Mouse (Mus musculus) limb, embryonic 13.5 days (tissue): ENCODE results near the gene Fam205a1. TPM values are rescaled to one million over a fixed set of nuclear protein-coding genes. Genes with fewer than 3 reads are reported as not detected.
"Not testable (repeated sequence)": the region's sequence is repeated elsewhere in the genome, so short reads cannot be mapped to it uniquely, and the experiment has no call there.

Source experiments
- ATAC-seq: fragments of 200-750 bp; cut with Nextera tagmentation; 2 replicates; pipeline ENCODE4 v1.8.0; 2017; ENCODE audit warnings: low read depth, moderate number of reproducible peaks, moderate TSS enrichment; ENCODE audit not compliant: low FRiP score
- H3K27ac ChIP-seq: fragments of 300-500 bp; sonication (generic); 2 replicates; pipeline ENCODE4 v1.5.1; 2015; ENCODE audit warnings: inconsistent platforms, mild to moderate bottlenecking, moderate library complexity
- H3K27me3 ChIP-seq: fragments of 300-500 bp; sonication (generic); 2 replicates; pipeline ENCODE4 v1.6.1; 2015; ENCODE audit warnings: mild to moderate bottlenecking, inconsistent platforms
- H3K36me3 ChIP-seq: fragments of 300-500 bp; sonication (generic); 2 replicates; pipeline ENCODE4 v1.6.1; 2015; ENCODE audit warnings: inconsistent platforms, mild to moderate bottlenecking, moderate library complexity
- H3K4me1 ChIP-seq: fragments of 300-500 bp; sonication (generic); 2 replicates; pipeline ENCODE4 v1.6.1; 2015; ENCODE audit warnings: inconsistent platforms
- H3K4me2 ChIP-seq: fragments of 300-500 bp; sonication (generic); replicated peaks from 2 replicates; pipeline ENCODE4 v1.6.1; 2015; ENCODE audit warnings: inconsistent platforms, mild to moderate bottlenecking, moderate library complexity
- H3K4me3 ChIP-seq: fragments of 300-500 bp; sonication (generic); 2 replicates; pipeline ENCODE4 v1.5.1; 2015; ENCODE audit warnings: moderate library complexity, mild to moderate bottlenecking, inconsistent platforms
- H3K9ac ChIP-seq: fragments of 300-500 bp; sonication (generic); 2 replicates; pipeline ENCODE4 v1.6.1; 2015; ENCODE audit warnings: mild to moderate bottlenecking, inconsistent platforms
- H3K9me3 ChIP-seq: fragments of 300-500 bp; sonication (generic); 2 replicates; pipeline ENCODE4 v1.6.1; 2016; ENCODE audit warnings: inconsistent platforms
- WGBS: fragments of 180-500 bp; shearing (Covaris S2); methylation state at CpG from one replicate; pipeline ENCODE4 v1.1.7; 2015; 5-methylcytosine and 5-hydroxymethylcytosine counted together
- polyA plus RNA-seq: library from polyadenylated mRNA; unstranded; fragments of >200 nt; fragmentation: Nextera tagmentation; extraction: Ambion mirVana; gene quantifications from 2 replicates; pipeline ENCODE4 v1.2.1, GENCODE M21; 2015

Fam205a1 gene
- polyA plus RNA-seq, 1 experiment from 2014 or later: not detected

DNA sequence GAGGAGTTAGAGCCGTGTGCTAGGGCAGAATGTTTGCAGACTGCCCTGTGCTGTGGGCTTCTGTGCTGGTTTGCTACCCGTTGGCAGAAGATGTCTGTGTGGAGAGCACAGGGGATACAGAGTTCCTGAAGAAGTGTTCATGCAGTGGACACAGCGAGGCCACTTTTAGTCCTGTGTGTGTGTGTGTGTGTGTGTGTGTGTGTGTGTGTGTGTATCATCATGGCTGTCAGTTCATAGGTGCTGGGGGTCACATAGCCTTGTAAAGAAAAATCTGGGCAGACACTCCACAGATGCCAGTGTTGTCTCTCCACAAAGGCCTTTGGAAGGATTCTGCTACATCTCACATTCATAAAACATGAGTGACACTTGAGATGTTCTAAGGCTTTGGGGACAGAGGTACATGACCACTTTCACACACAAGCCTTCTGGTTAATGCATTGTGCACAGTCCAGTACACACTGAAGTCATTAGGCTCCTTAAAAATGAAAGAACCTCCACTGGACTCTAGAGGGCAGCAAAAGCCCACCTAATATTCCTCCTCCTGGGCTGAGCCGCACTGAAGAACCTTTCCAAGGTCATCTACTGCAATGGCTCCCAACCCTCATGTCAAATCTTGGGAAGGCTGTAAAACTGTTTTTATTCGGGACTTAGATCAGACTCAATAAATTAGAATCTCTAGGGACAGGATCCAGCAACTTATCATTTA, 23.1 kb upstream of the Fam205a1 start:
- peak; percentile 75; the same call in 1 of the 2 replicates for ATAC-seq

DNA sequence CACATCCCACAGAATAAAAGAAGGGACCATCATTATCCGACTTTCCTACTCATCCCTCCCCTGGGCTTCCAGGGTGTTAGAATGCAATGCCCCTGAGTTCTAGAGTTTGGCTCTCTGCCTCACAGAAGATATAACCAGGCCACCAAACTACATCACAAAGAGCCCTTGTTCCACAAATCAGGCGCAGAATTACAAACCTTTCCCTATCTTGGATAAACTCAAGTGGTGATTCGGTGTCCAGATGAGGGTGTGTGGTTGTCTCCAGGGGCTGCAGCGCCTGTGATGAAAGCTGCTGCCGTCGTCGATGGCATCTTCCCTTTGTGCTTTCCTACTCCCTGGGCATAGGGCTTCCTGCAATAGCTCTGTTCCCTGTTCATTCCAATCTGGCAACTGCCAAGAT, 20.4 kb upstream of the Fam205a1 start, which contains the start of gene Fam205c:
TSS of gene Fam205c (minus strand) at position 101 of the 400 bp plus-strand sequence.
- H3K4me3 ChIP-seq: no peak within 1 kb of the TSS
- no peaks in the 10 kb centered on the region for H3K4me1 ChIP-seq
- 84% methylated on average over 7 of the region's 7 CpGs for WGBS
- no peak for ATAC-seq
- no peaks in the 10 kb centered on the region for H3K9me3 ChIP-seq
- H3K27ac ChIP-seq: no peak within 1 kb of the TSS
- H3K36me3 ChIP-seq: no peaks in the 10 kb centered on the region
- H3K27me3 ChIP-seq: no peaks in the 10 kb centered on the region
- no peak within 1 kb of the TSS for H3K9ac ChIP-seq
- H3K4me2 ChIP-seq: no peak within 1 kb of the TSS

More for the DNA sequence above, 23.1 kb upstream of the Fam205a1 start:
- Histone ChIP-seq H3K36me3 (no peaks in the 10 kb centered on the region), H3K9ac (no peak overlapping the region), H3K27ac (no peak overlapping the region), H3K4me1 (no peaks in the 10 kb centered on the region), H3K4me3 (no peak overlapping the region), H3K9me3 (no peaks in the 10 kb centered on the region), H3K4me2 (no peak overlapping the region), H3K27me3 (no peaks in the 10 kb centered on the region)
- 36% methylated on average over 5 of the region's 5 CpGs for WGBS

GRCm38 (mm10) chr4:42872746-42873435, 19.2 kb upstream of the Fam205a1 start:
- H3K9me3 ChIP-seq: no peaks in the 10 kb centered on the region
- H3K4me2 ChIP-seq: no peak overlapping the region
- ATAC-seq: no peak
- H3K27ac ChIP-seq: no peak overlapping the region
- H3K4me1 ChIP-seq: no peaks in the 10 kb centered on the region
- WGBS: 72% methylated on average over 16 of the region's 16 CpGs
- H3K4me3 ChIP-seq: no peak overlapping the region
- no peaks in the 10 kb centered on the region for H3K27me3 ChIP-seq
- no peak overlapping the region for H3K9ac ChIP-seq
- no peaks in the 10 kb centered on the region for H3K36me3 ChIP-seq

- H3K36me3 ChIP-seq: no peaks in the 10 kb centered on the region
- no peak for ATAC-seq
- H3K9me3 ChIP-seq: no peaks in the 10 kb centered on the region
- H3K9ac ChIP-seq: no peak overlapping the region
- no peaks in the 10 kb centered on the region for H3K27me3 ChIP-seq
- whole genome bisulfite sequencing: 93% methylated on average over 7 of the region's 7 CpGs
- H3K4me3 ChIP-seq: no peak overlapping the region
- no peaks in the 10 kb centered on the region for H3K4me1 ChIP-seq
- no peak overlapping the region for H3K27ac ChIP-seq
- no peak overlapping the region for H3K4me2 ChIP-seq
Measured at GRCm38 (mm10) chr4:42872151-42872550, 18.5 kb upstream of the Fam205a1 start.

- Histone ChIP-seq H3K4me1 (no peaks in the 10 kb centered on the region), H3K4me2 (no peak overlapping the region), H3K4me3 (no peak overlapping the region), H3K27ac (no peak overlapping the region), H3K36me3 (no peaks in the 10 kb centered on the region), H3K9me3 (no peaks in the 10 kb centered on the region), H3K9ac (no peak overlapping the region), H3K27me3 (no peaks in the 10 kb centered on the region)
- no peak for ATAC-seq
- WGBS: 82% methylated on average over 5 of the region's 5 CpGs
Measured at GRCm38 (mm10) chr4:42870748-42871147, 17.1 kb upstream of the Fam205a1 start.

DNA sequence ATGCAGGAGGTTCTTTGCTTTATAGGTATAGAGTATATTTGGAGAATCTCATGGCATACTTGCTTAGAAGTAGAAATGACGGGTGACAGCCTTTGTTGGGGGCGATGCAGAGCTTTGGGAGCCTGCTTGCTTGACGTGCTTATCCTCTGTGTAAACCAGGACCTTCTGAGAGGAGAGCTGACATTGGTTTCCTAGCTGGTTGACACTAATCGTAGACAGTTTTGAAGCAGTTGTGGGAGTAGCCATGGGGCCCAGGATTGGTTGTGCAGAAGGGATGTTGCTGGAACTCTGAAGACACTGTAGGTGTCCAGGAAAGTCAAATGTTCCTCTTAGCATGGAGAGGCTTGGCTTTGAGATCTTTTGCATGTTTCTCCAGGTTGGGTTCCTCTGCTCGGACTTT, 14.5 kb upstream of the Fam205a1 start:
- Histone ChIP-seq H3K36me3 (no peaks in the 10 kb centered on the region), H3K4me1 (no peaks in the 10 kb centered on the region), H3K9ac (no peak overlapping the region), H3K9me3 (no peaks in the 10 kb centered on the region), H3K27ac (no peak overlapping the region), H3K4me2 (no peak overlapping the region), H3K4me3 (no peak overlapping the region), H3K27me3 (no peaks in the 10 kb centered on the region)
- WGBS: 83% methylated on average over 5 of the region's 5 CpGs
- ATAC-seq: no peak

- 63% methylated on average over 3 of the region's 3 CpGs for WGBS
- no peak overlapping the region for H3K27ac ChIP-seq
- H3K9ac ChIP-seq: no peak overlapping the region
- no peak overlapping the region for H3K4me2 ChIP-seq
- H3K4me3 ChIP-seq: no peak overlapping the region
- H3K4me1 ChIP-seq: no peaks in the 10 kb centered on the region
- no peak for ATAC-seq
- H3K9me3 ChIP-seq: no peaks in the 10 kb centered on the region
- H3K36me3 ChIP-seq: no peaks in the 10 kb centered on the region
- H3K27me3 ChIP-seq: no peaks in the 10 kb centered on the region
Measured at GRCm38 (mm10) chr4:42867390-42867789, 13.7 kb upstream of the Fam205a1 start.

DNA sequence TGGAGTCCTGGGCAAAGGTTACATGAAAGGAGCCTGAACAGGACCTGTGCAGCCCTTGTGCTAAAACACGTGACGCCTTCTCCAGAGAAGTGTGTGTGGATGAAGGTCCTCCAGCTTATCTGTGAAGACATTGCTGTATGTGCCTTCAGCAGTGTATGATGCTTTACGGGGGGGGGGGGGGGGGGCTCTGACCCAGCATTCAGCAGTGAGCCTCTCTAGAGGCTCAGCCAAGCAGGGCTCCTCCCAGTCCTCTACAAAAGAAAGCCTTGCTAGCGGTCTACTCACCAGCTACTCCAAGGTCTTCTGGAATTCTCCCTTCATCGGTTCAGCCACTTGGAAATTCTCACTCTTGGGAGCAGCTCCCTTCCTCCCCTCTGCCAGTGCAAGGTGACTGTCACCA, 9.8 kb upstream of the Fam205a1 start:
- not testable (repeated sequence) for H3K27me3 ChIP-seq, H3K4me2 ChIP-seq, H3K9me3 ChIP-seq, H3K36me3 ChIP-seq, H3K9ac ChIP-seq, H3K4me3 ChIP-seq, H3K4me1 ChIP-seq, ATAC-seq, H3K27ac ChIP-seq
- WGBS: 82% methylated on average over 5 of the region's 5 CpGs

GRCm38 (mm10) chr4:42860483-42860882, 6.8 kb upstream of the Fam205a1 start:
- not testable (repeated sequence) for H3K4me2 ChIP-seq, H3K4me3 ChIP-seq, ATAC-seq, H3K36me3 ChIP-seq, H3K27ac ChIP-seq, H3K4me1 ChIP-seq, H3K9me3 ChIP-seq, H3K27me3 ChIP-seq, H3K9ac ChIP-seq
- WGBS: 81% methylated on average over 9 of the region's 9 CpGs

GRCm38 (mm10) chr4:42856671-42857070, 3.0 kb upstream of the Fam205a1 start, which contains the start of gene Gm12394:
TSS of gene Gm12394 (minus strand) at chr4:42856771.
- not testable (repeated sequence) for ATAC-seq, H3K27ac ChIP-seq, H3K4me3 ChIP-seq, H3K9me3 ChIP-seq, H3K27me3 ChIP-seq, H3K9ac ChIP-seq, H3K4me2 ChIP-seq, H3K4me1 ChIP-seq, H3K36me3 ChIP-seq
- whole genome bisulfite sequencing: 71% methylated on average over 1 of the region's 1 CpGs
